Mouse (Mus musculus) neural tube, embryonic 14.5 days (tissue): ENCODE measurements around the gene Tmem138. TPM values are rescaled to one million over a fixed set of nuclear protein-coding genes. Genes with fewer than 3 reads are reported as not detected.

ENCODE experiments used
- ATAC-seq: fragments of 200-750 bp; cut with Nextera tagmentation; 2 replicates; pipeline ENCODE4 v1.8.0; 2017; ENCODE audit warnings: low read depth, mild to moderate bottlenecking, moderate TSS enrichment, moderate library complexity
- H3K27ac ChIP-seq: fragments of 300-500 bp; sonication (generic); 2 replicates; pipeline ENCODE4 v1.5.1; 2014; ENCODE audit warnings: low read depth, mild to moderate bottlenecking, control low read depth, low read length, moderate library complexity, mixed read lengths
- H3K27me3 ChIP-seq: fragments of 300-500 bp; sonication (generic); 2 replicates; pipeline ENCODE4 v1.6.1; 2014; ENCODE audit warnings: low read length; ENCODE audit not compliant: control insufficient read depth, insufficient read depth
- H3K36me3 ChIP-seq: fragments of 300-500 bp; sonication (generic); 2 replicates; pipeline ENCODE4 v1.6.1; 2014; ENCODE audit warnings: low read length, mixed read lengths; ENCODE audit not compliant: control insufficient read depth, insufficient read depth
- H3K4me1 ChIP-seq: fragments of 300-500 bp; sonication (generic); 2 replicates; pipeline ENCODE4 v1.6.1; 2014; ENCODE audit warnings: low read length; ENCODE audit not compliant: control insufficient read depth, insufficient read depth
- H3K4me2 ChIP-seq: fragments of 300-500 bp; sonication (generic); 2 replicates; pipeline ENCODE4 v1.6.1; 2014; ENCODE audit warnings: mild to moderate bottlenecking, low read depth, low read length, control low read depth
- H3K4me3 ChIP-seq: fragments of 300-500 bp; sonication (generic); 2 replicates; pipeline ENCODE4 v1.5.1; 2014; ENCODE audit warnings: low read depth, low read length, control low read depth, mixed read lengths
- H3K9ac ChIP-seq: fragments of 300-500 bp; sonication (generic); replicated peaks from 2 replicates; pipeline ENCODE4 v1.6.1; 2014; ENCODE audit warnings: low read depth, mild to moderate bottlenecking, control low read depth, low read length, mixed read lengths
- H3K9me3 ChIP-seq: fragments of 300-500 bp; sonication (generic); 2 replicates; pipeline ENCODE4 v1.6.1; 2016; ENCODE audit warnings: low read length; ENCODE audit not compliant: control insufficient read depth
- WGBS: fragments of 180-500 bp; shearing (Covaris S2); extraction: QIAGEN DNeasy Blood & Tissue Kit; methylation state at CpG from one replicate; pipeline ENCODE4 v1.1.7; 2014; 5-methylcytosine and 5-hydroxymethylcytosine counted together
- polyA plus RNA-seq: library from polyadenylated mRNA; unstranded; fragments of >200 nt; fragmentation: Nextera tagmentation; extraction: Ambion mirVana; gene quantifications from 2 replicates; pipeline ENCODE4 v1.2.1, GENCODE M21; 2014

The Tmem138 gene
- 34.9 and 40.8 TPM in 2 replicates for polyA plus RNA-seq

GRCm38 (mm10) chr19:10576690-10577561, at the start of gene Tmem138, which contains the start of gene Cyb561a3:
Tmem138 (minus strand) TSS chr19:10577362.
Cyb561a3 (plus strand) TSS chr19:10577172.
- peak within 1 kb of the TSS; percentile 56 for H3K4me2 ChIP-seq
- H3K36me3 ChIP-seq, result peaks cover 9% of the 10 kb centered on the region; the same call in 1 of the 2 replicates
- H3K9me3 ChIP-seq, result no peaks in the 10 kb centered on the region
- H3K27ac ChIP-seq, result peak within 1 kb of the TSS; percentile 82
- H3K4me3 ChIP-seq, result peak within 1 kb of the TSS; percentile 66
- under 1% methylated on average over 44 of the region's 44 CpGs for WGBS
- ATAC-seq, result peak; percentile 97
- peak within 1 kb of the TSS; percentile 55 for H3K9ac ChIP-seq
- no peaks in the 10 kb centered on the region for H3K27me3 ChIP-seq
- H3K4me1 ChIP-seq, result peaks cover 18% of the 10 kb centered on the region

GRCm38 (mm10) chr19:10608573-10609240, 31.5 kb upstream of the Tmem138 start:
- Histone ChIP-seq H3K9ac (no peak overlapping the region), H3K27ac (no peak overlapping the region), H3K9me3 (no peaks in the 10 kb centered on the region), H3K4me3 (no peak overlapping the region), H3K4me2 (no peak overlapping the region), H3K27me3 (no peaks in the 10 kb centered on the region), H3K36me3 (peaks cover 60% of the 10 kb centered on the region), H3K4me1 (peaks cover 17% of the 10 kb centered on the region)
- no peak for ATAC-seq
- 90% methylated on average over 5 of the region's 5 CpGs for WGBS

- Histone ChIP-seq H3K9me3 (no peaks in the 10 kb centered on the region), H3K4me2 (peak overlapping the region; percentile 80), H3K27me3 (no peaks in the 10 kb centered on the region), H3K27ac (peak overlapping the region; percentile 94), H3K4me1 (peaks cover 29% of the 10 kb centered on the region), H3K36me3 (peaks cover 34% of the 10 kb centered on the region), H3K4me3 (peak overlapping the region; percentile 77), H3K9ac (peak overlapping the region; percentile 66)
- ATAC-seq, result no peak
- 9% methylated on average over 20 of the region's 20 CpGs for WGBS
These were observed 28.9 kb upstream of the Tmem138 start for GRCm38 (mm10) chr19:10605901-10606622.

- H3K4me1 ChIP-seq, result peaks cover 29% of the 10 kb centered on the region
These were observed 28.2 kb upstream of the Tmem138 start, which contains the start of the genes Ddb1 and Tkfc for GRCm38 (mm10) chr19:10605293-10605900. Ddb1 (plus strand) TSS chr19:10605327. Tkfc (minus strand) TSS chr19:10605654.

GRCm38 (mm10) chr19:10604534-10604933, 27.4 kb upstream of the Tmem138 start:
- Histone ChIP-seq H3K4me1 (peaks cover 29% of the 10 kb centered on the region), H3K27ac (peak overlapping the region; percentile 94), H3K4me3 (peak overlapping the region; percentile 77), H3K9me3 (no peaks in the 10 kb centered on the region), H3K9ac (peak overlapping the region; percentile 66), H3K27me3 (no peaks in the 10 kb centered on the region), H3K4me2 (peak overlapping the region; percentile 80), H3K36me3 (peaks cover 19% of the 10 kb centered on the region)
- no peak for ATAC-seq
- 57% methylated on average over 3 of the region's 3 CpGs for WGBS

More at GRCm38 (mm10) chr19:10605293-10605900, 28.2 kb upstream of the Tmem138 start, which contains the start of the genes Ddb1 and Tkfc:
- ATAC-seq, result peak; percentile 96
- H3K9me3 ChIP-seq, result no peaks in the 10 kb centered on the region
- H3K27me3 ChIP-seq, result no peaks in the 10 kb centered on the region
- peak within 1 kb of the TSS; percentile 66 for H3K9ac ChIP-seq
- peak within 1 kb of the TSS; percentile 77 for H3K4me3 ChIP-seq
- peaks cover 28% of the 10 kb centered on the region for H3K36me3 ChIP-seq
- H3K27ac ChIP-seq, result peak within 1 kb of the TSS; percentile 94
- peak within 1 kb of the TSS; percentile 80 for H3K4me2 ChIP-seq
- WGBS, result under 1% methylated on average over 48 of the region's 49 CpGs

GRCm38 (mm10) chr19:10603660-10604523, 26.7 kb upstream of the Tmem138 start:
- no peak overlapping the region for H3K27ac ChIP-seq
- peaks cover 29% of the 10 kb centered on the region for H3K4me1 ChIP-seq
- 90% methylated on average over 18 of the region's 18 CpGs for WGBS
- no peak overlapping the region for H3K4me3 ChIP-seq
- H3K27me3 ChIP-seq, result no peaks in the 10 kb centered on the region
- no peak overlapping the region for H3K4me2 ChIP-seq
- peak overlapping the region; percentile 66; the same call in 1 of the 2 replicates for H3K9ac ChIP-seq
- ATAC-seq, result no peak
- H3K36me3 ChIP-seq, result peaks cover 13% of the 10 kb centered on the region
- no peaks in the 10 kb centered on the region for H3K9me3 ChIP-seq

- Histone ChIP-seq H3K4me3 (peak overlapping the region; percentile 30), H3K27me3 (no peaks in the 10 kb centered on the region), H3K9ac (peak overlapping the region; percentile 86), H3K4me1 (peaks cover 29% of the 10 kb centered on the region), H3K36me3 (peaks cover 3% of the 10 kb centered on the region; the same call in 1 of the 2 replicates), H3K27ac (peak overlapping the region; percentile 96), H3K4me2 (peak overlapping the region; percentile 63), H3K9me3 (no peaks in the 10 kb centered on the region)
- WGBS, result under 1% methylated on average over 9 of the region's 9 CpGs
- ATAC-seq, result peak; percentile 72
These were observed 25.6 kb upstream of the Tmem138 start for GRCm38 (mm10) chr19:10602787-10603186.
